Mouse (Mus musculus) cerebellum, postnatal 36 days (tissue): ENCODE data around the gene Syt9.
A peak's percentile ranks its signal among the peaks of the same experiment; 100 is the strongest.
"Not testable (repeated sequence)": the region's sequence is repeated elsewhere in the genome, so short reads cannot be mapped to it uniquely, and the experiment has no call there.

Experiments used
- DNase-seq, 2 experiments: peaks; one replicate each; pipeline ENCODE4 v3.0.0; 2021 to 2022; ENCODE audit warnings: mixed read lengths in 2 of 2

Syt9 gene

GRCm38 (mm10) chr7:107461699-107462440 is 91.3 kb downstream of the Syt9 start:
- peak; percentile 61 to 79 for DNase-seq

DNA sequence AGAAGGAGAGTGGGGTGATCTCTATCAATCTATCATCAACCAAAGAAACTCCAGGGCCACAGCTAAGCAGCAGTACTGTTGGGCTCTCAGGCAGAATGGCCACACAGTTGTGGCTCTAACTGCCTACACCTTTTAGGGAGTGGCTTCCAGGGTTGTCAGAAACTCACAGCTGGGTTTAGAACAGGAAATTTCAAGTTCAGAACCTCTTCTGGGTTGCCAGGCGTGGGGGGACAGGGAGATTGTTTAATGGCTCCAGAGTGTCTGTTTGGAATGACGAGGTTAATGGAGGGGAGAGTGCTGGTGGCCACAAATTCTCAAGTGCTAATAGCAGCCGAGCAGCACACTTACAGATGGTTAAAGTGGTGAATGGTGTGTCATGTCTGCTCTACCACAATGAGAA is 92.4 kb downstream of the Syt9 start:
- DNase-seq = no peak

DNA sequence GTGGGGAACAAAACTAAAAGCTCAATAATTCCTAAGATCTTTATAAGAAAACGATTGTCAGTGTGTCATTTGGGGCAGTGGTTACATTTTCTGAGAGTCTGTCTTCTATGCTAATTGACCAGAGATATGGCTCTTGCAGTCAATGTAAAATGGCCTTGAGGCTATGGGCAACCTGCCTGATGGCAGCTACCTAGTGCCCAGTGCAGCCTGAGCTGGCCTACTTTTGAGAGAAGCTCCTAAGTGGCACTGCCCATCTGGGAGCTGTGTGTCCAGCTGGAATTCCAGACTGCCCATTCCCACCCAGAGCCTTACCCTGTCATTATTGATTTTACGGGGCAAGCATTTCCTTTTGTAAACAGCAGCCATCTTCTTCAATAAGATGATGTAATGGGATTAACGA is 94.6 kb downstream of the Syt9 start:
- peak; percentile 62 to 63 for DNase-seq

GRCm38 (mm10) chr7:107478979-107479965 is 108.7 kb downstream of the Syt9 start:
- DNase-seq = no peak

- DNase-seq = not testable (repeated sequence)
These were observed 115.2 kb downstream of the Syt9 start for GRCm38 (mm10) chr7:107485709-107486108.

GRCm38 (mm10) chr7:107495428-107495827 is 124.9 kb downstream of the Syt9 start:
- no peak for DNase-seq

DNA sequence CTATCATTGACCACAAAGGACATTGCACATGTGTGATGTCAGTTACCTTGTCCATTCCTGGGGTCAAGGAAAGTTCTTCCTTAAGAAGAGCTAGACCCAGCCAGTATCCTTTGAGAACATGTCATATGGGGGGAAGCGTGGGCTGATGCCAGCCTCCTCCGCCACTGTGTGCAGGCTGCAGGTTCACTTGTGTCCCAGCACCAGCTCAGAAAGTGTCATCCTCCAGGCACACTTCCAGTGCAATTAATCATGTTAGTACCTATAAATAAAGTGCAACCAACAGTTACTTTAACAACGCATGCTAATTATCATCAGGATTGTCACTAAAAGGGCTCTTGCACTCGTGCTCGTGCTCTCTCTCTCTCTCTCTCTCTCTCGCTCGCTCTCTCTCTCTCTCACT is 126.4 kb downstream of the Syt9 start:
- DNase-seq = no peak

GRCm38 (mm10) chr7:107500641-107501040 is 130.1 kb downstream of the Syt9 start:
- DNase-seq = peak; percentile 31 to 45

DNA sequence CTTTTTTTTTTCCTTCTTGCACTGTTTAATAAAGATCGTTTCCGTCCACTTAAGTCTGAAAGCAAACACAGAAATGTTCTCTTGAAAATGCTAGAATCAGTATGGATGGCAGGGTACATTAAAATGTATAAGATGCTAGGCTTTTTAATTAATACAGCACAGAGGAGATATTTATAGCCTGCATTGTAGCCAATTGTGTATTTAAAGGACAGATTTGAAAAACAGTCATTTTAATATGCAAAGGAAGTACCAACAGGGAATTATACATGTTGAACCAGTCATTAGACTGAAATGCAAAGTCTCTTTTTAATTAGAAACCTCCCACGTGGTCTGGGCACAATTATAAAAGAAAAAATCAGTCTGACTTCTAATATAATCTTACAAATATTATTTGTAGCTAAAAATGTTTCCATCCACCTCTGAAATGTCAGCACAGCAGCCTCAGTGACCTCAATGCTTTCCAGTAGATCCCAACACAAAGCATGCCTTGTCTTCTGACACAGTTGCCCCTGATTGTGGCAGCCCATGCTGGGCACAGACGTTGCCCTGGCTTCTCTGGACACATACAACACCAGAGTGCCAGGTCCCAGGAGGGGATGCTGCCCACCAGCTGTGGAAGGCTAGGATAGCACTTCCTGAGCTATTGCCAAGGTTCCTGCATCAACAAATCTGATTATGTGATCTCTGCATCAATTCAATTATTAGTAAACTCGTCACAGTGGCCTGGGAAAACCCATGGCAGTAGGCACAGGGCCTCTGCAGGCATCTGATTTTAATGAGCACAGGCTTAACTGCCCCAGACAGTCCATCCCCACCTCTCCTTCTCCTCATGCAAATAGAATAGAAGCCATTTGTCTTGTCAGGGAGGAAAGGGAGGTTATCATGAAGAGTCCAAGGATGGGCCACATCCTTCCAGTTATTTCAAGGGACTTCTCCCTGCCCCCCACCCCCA is 134.5 kb downstream of the Syt9 start:
- no peak for DNase-seq

GRCm38 (mm10) chr7:107507920-107508319 is 137.4 kb downstream of the Syt9 start:
- DNase-seq = no peak

GRCm38 (mm10) chr7:107509740-107510139 is 139.2 kb downstream of the Syt9 start:
- peak in 1 of 2 experiments; percentile 42 for DNase-seq

DNA sequence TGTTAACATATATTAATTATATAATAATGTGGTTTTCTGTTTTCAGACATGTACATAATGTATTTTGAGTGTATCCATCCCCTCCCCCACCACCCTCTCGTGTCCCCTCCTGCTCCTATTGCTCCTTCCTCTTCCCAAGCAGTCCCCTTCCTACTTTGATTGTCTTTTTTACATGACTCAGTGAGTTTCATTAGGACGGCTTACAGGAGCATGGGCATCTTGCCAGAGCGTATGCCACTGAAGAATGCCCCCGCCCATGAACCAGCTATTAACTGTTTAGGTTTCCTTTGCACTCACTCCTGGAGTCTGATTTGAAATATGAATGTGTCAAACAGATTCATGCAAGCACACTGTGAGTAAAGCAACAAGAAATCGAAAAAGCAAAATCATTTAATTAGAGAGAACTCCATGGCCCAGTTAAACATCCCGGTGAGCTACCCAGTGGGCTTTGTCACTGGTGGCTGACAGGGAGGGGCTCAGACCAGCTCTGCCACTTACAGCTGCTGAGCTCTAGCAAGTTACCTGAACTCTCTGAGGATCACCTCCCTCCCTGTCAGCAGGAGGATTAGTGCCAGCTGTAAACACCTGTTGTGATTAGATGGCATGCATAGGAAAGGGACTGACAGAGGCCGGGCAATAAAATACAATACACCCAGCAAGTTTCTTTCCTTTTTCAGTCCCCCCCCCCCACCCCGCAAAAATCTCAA is 146.3 kb downstream of the Syt9 start:
- DNase-seq = no peak

DNA sequence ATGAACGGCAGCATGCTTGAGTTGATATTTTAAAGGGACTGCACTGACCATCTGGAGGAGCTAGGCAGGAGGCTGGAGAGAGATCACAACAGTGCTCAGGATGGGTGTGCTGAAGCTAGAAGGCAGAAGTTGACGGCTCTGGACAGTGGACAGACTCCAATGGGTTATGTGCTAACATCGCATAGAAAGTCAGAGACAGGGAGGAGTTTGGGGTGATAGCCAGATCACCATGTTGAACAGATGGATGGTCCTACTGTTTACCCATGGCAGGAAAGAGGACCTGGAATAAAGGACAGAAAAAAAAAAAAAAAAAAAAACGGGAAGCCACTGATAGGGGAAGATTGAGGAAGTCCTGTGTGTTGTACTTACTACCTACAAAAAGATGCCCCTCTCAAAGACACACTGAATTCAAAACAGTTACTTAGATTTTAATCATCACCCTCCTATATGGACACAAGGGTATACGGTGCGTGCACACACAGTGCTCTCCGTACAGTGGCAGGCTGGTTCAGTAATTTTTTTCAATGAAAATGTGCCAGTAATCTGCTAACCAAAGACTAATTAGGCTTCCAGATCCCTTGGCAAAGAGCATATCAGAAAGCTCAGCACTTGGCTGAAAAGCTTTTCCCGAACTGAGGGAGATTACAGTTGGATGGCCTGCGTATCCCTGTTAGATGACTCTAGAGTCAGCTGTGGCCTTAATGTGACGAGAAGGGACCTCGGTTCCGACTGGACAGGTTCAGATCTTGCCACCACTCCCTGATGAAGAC is 148.9 kb downstream of the Syt9 start:
- peak; percentile 50 to 66 for DNase-seq

GRCm38 (mm10) chr7:107521411-107521810 is 150.9 kb downstream of the Syt9 start:
- DNase-seq = no peak

GRCm38 (mm10) chr7:107526299-107526698 is 155.8 kb downstream of the Syt9 start:
- peak; percentile 76 to 85 for DNase-seq

DNA sequence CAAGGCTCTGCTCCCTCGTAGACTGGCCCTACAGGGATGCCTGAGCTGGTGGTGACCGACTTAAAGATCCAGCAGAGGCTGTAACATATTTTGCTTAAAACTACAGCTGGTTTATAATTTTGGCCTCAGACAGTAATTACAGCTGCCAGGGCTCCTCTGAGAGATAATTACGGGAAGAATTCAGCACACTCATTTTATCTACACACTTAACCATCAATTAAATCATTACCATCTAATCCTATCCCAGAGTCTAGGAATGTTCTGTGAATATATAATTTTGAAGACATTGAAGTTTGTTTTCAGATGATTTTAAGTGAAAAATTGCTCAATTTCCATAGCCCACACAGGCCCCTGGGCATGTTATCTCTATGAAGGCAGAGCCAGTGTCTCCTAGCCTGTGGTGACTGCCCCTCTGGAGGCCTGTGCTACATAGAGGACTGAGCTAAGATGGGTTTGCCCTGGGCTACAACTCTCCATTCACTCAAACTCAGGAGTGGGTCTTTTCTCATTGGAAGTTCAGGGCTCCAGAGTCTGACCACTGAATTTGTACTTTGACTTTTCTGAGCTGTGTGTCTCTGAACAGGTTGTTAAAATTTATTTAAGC is 157.7 kb downstream of the Syt9 start:
- no peak for DNase-seq

DNA sequence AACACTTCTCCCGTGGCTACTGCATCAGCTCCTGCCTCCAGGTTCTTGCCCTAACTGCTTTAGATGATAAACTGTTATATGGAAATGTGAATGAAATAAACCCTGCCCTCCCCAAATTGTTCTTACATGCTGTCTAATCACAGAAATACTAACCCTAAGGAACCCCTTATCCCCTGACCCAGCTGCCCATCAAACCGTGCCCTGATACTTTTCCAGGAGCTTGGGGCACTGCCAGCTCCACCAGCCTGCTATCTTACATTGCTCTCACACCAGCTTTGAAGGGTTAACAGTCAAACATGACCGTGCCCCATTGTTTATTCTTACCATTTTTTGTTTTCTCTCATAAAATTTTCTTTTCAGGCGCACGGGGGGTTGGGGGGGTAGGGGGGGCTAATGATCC is 158.8 kb downstream of the Syt9 start:
- DNase-seq = no peak

GRCm38 (mm10) chr7:107535311-107535710 is 164.8 kb downstream of the Syt9 start:
- DNase-seq = no peak

GRCm38 (mm10) chr7:107536516-107536915 is 166.0 kb downstream of the Syt9 start:
- DNase-seq = no peak

DNA sequence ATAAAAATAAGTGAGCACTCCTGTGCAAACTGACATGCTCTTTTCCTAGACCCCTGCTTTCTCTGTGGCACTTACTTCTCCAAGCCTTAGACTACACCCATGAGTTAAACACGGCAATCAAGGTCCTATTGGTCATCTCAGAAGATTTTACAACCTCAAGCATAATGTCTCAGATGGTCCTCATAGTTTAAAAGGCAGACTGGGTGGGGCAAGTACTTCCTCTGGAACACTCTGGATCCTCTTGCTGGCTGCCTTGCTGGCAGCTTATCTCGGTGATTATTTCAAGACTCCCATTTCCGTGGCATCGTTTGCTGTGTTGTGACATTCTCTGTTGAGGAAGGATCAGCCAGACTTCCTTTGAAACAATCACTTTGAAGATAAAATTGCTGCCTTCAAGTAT is 169.5 kb downstream of the Syt9 start:
- no peak for DNase-seq

GRCm38 (mm10) chr7:107545011-107545410 is 174.5 kb downstream of the Syt9 start:
- peak; percentile 39 to 43 for DNase-seq
